Mouse (Mus musculus): ENCODE measurements around the gene Pycard.
"Not testable (repeated sequence)": the region's sequence is repeated elsewhere in the genome, so short reads cannot be mapped to it uniquely, and the experiment has no call there.

Pycard gene

DNA sequence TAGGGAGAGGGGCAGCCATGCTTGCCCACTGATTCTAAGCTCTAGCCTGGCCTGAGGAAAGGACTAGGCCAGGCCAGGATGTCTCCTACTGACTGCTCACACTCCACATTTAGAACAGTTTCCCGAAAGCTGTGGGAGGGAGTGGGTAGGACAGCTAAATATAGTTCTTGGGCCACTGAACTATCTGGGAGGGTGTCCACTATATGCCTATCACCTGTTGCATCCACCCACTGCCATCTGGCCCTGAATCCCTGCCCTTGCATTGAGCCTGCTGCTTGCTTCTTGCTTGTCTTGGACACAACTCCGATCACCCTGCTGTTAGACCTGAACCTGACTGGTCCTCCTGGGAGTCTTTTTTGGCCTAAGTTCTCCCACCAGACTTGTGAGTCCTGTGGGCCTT is 10.0 kb upstream of the Pycard start, which contains the start of gene Trim72:
Gene Trim72 (plus strand): TSS at position 262 of the 400 bp plus-strand sequence.
- DNase-seq (ENCODE audit: extremely low spot score), result no peak

DNA sequence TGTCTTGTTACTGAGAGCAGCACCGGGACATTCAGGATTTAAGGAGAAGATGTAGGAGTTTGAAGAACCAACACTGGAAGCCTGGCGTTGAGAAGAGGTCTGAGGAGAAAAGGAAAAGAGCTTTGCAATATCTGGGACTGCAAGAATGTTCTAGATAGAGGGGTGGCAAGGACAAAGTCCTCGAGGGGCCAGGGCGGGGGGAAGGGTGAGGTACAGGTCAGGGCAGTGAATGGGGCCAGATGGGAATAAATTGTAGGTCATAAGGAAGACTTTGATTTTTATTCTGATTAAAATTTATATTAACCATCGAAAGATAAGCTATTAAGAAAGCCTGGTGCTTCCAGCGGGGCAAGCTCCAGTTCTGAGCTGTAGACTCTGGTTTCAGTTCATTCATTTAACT is 9.4 kb upstream of the Pycard start:
- DNase-seq (ENCODE audit: extremely low spot score), result no peak

DNA sequence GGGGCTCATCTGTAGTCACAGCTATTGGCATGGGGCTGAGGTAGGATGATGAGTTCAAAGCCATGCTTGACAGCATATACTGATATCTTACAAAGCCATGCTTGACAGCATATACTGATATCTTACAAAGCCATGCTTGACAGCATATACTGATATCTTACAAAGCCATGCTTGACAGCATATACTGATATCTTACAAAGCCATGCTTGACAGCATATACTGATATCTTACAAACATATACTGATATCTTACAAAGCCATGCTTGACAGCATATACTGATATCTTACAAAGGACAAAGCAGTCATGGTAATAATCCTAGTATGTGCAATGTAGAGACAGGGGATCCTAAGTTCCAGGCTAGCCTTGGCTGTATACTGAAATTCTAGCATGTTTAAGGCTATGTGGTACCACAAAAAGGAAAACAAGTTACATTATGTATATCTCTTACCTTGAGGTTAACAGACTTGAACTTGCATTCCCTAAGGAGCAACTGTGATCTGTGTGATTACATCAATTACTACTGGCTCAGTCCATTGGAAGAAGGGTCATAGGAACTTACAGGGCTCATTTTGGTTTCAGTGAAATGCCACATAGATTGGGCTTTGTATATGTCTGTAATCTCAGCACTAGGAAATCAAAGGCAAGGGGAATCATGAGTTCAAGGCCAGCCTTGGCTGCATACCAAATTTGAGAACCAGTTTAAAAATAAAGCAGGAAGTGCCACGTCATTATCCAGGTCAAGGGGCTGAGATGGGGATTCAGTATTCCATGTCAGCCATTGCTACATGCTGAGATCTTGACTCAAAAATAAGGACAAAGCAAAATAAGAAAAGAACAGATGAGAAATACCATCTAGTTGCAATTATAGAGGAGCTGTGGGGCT is 6.6 kb upstream of the Pycard start:
- DNase-seq (ENCODE audit: extremely low spot score), result no peak

DNA sequence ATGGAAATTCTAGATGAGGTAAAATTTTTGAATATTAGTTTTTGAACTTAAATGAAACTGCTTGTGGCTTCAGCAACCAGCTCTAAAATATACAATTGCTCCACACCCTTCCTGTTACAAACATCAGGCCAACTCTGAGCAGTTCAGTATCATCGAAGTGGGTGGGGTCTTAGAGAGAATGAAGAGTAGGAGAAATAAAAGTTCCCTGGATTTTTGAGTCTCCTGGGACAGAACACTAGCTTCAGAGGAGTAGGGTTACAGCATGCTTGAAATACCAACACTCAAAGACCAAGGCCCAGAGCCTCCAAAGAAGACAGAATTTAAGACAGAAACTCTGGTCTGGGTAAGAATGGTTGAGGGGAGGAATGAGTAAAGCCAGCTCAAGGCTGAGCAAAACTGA is 5.8 kb upstream of the Pycard start:
- DNase-seq (ENCODE audit: extremely low spot score), result no peak

DNA sequence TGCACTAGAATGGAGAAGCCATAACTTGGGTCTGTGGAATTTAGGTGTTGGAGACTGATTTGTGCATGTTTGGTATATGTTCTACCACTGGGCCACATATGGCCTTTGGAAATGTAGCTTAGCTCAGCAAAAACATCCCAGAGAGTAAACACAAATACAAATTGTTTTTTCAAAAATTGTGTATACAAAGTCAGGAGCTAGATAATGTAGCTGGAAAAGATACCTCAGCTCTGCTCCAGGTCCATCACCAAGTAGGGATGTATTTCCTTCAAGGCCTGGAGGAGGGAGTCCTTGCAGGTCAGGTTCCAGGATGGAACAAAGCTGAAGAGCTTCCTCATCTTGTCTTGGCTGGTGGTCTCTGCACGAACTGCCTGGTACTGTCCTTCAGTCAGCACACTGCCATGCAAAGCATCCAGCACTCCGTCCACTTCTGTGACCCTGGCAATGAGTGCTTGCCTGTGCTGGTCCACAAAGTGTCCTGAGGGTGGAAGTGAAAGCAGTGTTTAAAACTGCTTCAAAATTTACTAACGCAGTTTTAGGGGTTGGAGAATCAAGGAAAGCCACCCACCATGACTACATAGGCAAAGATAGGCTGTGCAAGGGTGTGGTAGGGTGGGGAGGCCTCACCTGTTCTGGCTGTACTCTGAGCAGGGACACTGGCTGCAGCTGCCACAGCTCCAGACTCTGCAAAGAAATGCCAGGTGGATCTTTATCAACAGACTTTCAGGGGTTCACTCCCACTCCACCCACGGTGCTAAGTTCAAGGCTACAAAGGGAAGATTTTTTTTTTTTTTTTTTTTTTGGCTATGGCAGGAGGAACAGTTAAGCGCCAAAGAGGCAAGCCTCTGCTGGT is 953 bp downstream of the Pycard start:
- DNase-seq (ENCODE audit: extremely low spot score), result no peak

DNA sequence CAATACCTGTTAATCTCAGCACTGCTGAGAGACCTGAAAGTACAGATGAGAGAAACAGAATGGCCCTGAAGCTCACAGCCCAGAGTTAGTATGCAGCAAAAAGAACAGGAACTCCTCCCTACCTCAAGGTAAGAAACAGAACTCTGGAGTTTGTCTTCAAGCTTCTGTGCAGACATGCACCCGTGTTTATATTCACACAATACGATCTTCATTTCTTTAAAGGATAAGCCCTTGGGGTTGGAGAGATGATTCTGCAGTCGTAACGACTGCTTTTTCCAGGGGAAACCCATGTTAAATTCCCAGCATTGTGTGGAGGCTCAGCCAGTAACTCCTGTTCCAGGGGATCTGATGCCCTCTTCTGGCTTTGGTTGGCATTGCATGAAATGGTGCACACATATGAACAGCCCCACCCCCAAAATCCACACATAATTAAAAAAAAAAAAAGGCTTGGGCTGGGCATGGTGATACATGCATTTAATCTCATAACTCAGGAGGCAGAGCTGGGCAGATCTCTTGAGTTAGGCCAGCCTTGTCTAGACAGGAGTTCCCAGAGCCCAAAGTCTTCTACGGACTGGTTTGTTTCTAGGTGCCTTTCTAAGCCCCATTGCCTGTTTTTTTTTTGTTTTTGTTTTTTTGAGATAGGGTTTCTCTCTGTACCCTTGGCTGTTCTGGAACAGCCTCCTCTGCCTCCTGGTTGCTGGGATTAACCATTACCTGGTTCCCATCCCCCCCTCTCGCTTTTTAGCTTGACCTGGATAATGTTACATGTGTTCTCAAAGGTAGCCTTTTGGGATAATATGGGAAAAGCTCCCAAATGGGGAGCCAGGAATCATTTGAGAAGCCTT is 1.8 kb downstream of the Pycard start:
- DNase-seq (ENCODE audit: extremely low spot score), result peak; percentile 75

DNA sequence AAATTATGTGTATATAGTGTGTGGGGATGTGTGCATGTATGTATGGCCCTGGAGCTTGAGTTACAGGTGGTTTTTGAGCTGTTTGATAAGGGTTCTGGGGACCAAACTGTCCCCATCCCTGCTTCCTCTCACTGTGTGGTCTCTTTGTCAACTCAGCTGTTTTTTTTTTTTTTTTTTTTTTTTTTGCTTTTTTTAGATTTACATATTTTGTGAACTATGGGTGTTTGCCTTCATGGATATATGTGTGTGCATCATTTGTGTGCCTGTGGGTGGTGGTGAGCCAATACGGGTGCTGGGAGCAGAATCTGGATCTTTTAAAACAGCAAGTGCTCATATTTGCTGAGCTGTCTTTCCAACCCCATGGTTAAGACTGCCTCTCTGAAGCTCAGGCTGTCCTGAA is 4.8 kb downstream of the Pycard start:
- DNase-seq (ENCODE audit: extremely low spot score), result no peak

DNA sequence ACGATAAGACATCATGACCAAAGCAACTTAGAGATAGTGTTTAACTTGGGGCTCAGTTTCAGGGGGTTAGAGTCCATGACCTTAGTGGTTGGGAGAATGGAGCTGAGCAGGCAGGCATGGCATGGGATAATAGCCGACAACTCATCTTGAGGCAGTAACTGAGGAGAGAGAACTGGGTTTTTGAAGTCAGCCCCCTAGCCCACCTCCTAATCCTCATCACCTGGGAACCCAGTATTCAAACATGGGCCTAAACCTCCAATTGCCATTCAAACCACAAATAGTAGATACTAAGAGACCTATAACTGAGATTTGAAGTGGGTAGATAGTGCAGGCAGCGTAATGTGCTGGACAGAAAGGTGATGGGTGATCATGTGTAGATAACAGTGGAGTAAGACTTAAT is 13.1 kb downstream of the Pycard start:
- no peak for DNase-seq (ENCODE audit: extremely low spot score)

DNA sequence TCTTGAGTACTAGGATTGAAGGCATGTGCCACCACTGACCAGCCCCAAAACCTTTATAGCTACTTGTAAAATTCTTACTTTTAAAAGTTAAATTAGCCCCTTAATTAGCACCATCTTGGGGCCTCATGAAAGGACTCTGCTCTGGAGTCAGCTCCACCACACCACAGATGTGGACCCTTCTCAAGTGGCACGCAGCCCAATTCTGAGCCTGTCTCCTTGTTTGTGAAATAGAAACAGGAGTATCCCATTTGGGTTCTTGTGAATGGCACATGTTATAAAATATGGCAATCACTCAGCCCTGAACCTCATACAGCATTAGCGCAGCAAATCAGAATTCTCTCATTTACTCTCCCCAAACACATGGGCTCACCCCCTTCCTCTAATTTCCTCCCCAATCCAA is 14.8 kb downstream of the Pycard start:
- no peak for DNase-seq (ENCODE audit: extremely low spot score)

DNA sequence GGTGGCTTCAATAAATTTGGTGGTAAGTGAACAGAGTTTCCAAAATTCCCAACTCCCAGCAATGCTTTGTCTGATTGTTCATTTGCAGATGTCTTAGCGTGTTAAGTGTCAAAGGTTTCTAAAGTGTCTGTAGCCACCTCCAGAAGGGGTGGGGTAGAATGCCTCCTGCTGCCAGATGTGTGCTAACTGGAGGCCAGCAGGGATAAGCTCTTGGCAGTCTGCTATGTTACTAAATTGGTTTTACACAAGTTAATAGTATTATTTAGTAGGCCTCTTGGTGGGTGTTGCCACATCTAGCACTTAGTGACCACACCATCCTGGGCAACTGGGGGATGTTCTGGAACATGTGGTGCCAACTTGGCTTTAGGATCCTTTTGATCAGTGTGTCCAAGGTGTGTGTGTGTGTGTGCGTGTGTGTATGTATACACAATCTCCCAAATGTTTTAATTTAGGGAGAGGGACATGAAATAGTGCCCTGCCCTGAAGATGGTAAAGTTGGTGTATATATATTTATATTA is 19.2 kb downstream of the Pycard start:
- no peak for DNase-seq (ENCODE audit: extremely low spot score)

DNA sequence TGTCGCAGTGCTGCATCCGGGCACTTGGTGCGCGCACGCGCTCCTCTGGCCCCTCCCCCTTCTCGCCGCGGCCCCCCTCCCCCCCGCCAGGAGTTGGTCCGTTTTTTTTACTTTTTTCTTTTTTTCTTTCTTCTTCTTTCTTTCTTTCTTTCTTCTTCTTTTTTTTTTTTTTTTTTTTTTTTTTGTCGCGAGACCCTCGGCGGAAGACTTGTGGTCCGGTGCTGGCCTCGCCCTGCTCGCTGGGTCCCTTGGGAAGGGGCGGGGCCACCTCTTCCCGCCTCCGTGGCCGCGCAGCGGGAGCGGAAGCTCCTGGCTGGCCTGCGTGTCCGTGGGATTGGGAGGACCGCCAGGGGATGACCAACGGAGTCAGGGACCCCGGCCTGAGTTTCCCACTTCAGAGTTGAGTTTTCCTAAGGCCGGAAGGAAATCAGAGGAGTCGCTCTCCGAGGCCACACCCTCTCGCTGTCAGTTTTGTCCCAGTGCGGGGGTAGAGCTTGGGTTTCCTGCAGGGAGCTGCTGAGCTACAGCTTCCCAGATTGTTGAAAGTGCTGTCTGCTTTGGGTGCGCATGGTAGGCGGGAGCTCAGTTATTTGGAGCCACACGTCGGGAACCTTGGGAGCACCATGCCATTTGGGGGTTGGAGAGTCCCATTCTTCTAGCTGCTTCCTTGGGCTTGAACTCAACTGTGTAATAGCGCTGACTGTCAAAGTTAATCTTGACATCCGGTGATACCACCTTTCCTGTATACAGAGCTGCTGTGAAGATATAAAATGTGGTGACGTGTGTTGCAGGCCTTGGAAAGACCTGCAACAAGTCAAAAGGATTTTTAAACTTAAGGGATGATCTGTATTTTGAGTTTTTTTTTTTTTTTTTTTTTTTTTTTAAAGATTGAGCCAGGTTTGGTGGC is 25.5 kb downstream of the Pycard start:
- peak; percentile 79 for DNase-seq (ENCODE audit: extremely low spot score)

DNA sequence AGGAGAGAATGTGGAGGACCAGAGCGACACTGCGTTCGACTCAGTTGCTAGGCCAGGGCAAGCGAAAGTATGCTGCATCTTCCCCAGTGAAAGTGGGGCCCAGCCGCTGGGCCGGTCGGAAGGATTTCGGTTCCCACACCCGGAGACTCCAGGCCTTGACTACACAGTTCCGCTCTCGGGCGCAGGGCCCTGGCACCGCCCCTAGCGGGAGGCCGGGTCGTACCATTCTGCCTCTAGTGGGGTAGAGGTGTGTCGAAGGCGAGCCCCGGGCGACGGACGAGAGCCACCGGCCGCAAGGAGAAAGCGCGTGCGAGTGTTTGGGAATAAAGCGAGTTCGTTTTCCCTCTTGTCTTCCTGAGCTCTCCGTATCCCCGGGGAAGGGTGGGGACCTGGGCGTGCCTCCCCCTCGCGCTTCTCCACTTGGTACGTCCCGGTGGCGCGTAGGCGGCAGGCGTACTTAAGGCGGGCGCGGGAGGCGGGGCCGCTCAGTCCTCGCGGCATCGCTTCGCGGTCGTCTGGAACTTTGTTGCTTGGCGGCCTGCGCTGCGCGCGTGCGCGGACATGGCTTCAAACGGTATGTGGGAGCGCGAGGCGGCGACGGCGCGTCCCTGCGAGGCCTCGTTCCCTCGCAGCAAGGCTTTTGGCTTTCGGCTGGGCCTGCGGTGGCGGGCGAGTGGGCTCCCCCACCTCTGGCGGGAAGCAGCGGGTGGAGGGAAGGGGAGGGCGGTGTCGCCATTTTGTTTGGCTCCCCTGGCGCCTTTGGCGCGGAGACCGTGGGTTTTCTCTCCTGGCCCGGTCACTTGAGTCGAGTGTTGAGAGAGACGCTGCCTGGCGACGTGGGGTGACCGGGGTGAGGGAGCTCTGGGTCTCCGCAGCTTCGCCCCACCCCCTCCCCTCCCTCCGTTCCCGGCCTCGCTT is 26.4 kb downstream of the Pycard start, which contains the start of gene Fus:
Gene Fus (plus strand): TSS at position 454 of the 918 bp plus-strand sequence.
- DNase-seq (ENCODE audit: extremely low spot score), result peak; percentile 95

DNA sequence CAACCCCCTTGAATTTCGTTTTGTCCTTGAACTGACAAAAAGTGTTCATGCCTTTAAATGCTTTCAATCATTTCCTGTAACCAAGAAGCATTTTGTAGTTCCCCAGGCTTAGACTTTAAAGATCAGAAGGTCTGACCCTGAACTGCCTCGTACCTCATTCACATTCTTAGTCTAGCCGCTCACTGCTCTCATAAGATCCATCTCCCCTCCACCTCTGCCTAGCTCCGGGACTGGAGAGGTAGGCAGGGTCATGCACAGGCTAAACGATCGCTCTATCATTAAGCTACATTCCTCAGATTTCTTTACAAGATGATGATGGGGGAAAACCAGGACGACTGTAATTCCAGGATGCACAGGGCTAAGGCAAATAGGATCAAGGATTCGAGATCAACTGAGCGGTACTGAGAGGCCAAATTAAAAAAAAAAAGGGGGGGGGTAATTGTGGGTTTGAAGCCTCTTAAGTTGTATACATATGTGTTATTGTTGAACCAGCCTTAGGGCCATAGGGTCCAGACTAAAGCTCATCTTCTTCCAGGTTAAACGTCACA is 27.2 kb downstream of the Pycard start:
- peak; percentile 35 for DNase-seq (ENCODE audit: extremely low spot score)

DNA sequence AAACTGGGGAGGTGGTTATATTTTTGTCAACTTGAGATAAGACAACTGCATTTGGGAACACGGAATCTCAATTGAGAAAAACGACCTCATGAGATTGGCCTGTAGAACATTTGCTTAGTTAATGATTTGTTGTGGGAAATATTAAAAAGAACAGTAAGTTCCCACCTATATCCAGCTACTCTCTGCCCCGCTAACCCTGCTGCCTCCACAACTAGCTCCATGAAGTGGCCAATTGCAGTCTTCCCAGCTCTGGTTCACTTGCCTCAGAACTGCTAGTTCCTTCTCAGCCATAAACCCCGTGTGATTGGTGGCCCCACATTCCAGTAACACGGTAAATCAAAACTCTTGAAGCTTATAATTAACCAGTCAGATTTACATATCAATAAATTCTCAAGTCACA is 34.3 kb downstream of the Pycard start:
- DNase-seq (ENCODE audit: extremely low spot score), result no peak

DNA sequence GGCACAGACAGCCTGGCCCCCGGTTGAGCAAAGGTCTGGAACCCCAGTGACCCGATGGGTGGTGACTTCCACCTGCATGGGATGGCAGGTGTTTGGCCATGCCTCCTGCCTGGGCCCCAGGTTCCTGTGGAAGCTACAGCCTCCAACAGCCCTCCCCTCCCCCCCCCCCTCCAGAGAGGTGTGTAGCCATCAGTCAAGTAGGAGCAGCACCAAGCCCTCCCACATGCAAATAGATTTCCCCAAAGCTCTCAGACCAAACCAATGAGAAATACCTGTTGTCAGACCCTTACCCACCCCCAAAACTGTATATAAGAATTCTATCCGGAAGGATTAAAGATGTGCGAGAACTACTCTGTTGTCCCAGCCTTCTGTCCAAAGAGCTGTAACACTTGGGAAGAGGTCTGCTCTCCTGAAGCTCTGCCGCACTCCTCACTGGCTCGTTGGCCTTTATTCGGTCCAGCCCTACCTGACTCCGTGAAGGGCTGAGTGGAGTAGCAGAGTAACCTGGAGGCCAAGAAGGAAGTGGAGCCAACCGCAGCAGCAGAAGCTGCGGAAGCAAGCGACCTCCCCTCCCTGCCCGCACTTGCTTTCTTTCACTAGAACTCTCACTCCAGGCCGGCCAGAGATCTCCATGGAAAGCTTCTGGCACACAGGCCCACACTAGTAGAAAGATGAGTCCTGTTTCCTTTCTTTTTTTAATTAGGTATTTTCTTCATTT is 40.6 kb downstream of the Pycard start:
- DNase-seq (ENCODE audit: extremely low spot score), result no peak

DNA sequence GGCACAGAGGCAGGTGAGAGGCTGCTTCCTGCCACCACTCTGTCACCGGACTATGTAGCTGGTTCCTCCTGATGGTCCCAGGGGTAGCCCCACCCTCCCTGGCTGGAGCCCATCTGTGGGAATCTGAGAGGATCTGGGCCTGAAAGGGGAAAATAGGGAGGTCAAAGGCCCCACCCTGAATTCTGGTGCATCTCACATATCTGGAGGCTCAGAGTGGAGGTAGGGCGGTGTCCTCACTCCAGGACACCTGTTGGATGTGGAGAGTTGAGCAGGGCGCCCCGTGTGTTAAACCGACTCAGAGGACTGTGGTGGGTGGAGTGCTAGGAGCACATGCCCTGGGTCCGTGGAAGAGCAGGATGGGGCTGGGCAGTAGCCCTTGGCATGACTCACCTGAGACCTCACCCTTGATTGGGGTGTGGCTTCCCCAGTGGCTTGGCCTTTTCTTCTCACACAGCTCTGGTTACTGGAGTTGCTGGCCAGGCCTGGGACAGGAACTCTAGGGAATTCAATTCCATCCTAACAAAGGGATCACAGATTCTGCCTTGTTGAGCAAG is 47.1 kb downstream of the Pycard start, which contains the start of gene Prss36:
Gene Prss36 (minus strand): TSS at position 256 of the 554 bp plus-strand sequence.
- no peak for DNase-seq (ENCODE audit: extremely low spot score)

DNA sequence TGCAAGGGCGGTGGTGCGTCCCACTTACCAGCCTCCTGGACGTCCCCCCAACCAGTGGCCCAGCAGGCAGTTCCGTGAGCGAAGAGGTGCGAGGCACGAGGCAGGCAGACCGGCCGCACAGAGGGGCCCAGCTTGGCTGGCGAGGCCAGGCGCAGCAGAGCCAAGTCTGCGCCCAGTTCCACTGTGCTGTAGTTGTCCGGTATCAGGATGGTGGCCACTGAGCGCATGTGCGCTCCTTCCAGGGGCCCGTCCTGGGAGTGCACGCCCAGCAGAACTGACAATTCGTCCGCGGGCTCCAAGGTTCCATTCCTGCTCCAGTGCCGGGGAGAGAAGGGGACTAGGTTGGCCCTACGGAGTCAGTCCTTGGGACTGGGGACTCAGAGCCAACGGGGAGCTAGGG is 49.1 kb downstream of the Pycard start:
- peak; percentile 26 for DNase-seq (ENCODE audit: extremely low spot score)

DNA sequence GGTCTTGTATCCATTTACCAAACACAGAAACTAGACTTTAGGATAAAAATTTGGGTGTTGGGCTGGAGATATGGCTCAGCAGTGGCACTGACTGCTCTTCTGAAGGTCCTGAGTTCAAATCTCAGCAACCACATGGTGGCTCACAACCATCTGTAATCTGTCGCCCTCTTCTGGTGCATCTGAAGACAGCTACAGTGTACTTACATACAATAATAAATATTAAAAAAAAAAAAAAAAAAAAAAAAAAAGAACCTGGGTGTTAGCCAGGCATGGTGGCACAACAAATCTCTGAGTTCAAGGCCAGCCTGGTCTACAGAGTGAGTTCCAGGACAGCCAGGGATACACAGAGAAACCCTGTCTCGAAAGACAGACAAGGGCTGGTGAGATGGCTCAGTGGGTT is 51.6 kb downstream of the Pycard start:
- DNase-seq (ENCODE audit: extremely low spot score), result not testable (repeated sequence)

All from embryo, embryonic 9.5 days (tissue).